Mouse (Mus musculus) stomach, embryonic 14.5 days (tissue): Measurements from ENCODE around the gene G0s2. TPM values are rescaled to one million over a fixed set of nuclear protein-coding genes. Genes with fewer than 3 reads are reported as not detected.
A peak's percentile ranks its signal among the peaks of the same experiment; 100 is the strongest.
"Not testable (repeated sequence)": the region's sequence is repeated elsewhere in the genome, so short reads cannot be mapped to it uniquely, and the experiment has no call there.

Experiments
- ATAC-seq: fragments of 200-750 bp; cut with Nextera tagmentation; 2 replicates; pipeline ENCODE4 v1.8.0; 2017; ENCODE audit warnings: low read depth, moderate TSS enrichment; ENCODE audit not compliant: insufficient number of reproducible peaks, insufficient read depth, low FRiP score
- H3K27ac ChIP-seq: fragments of 300-500 bp; sonication (generic); 2 replicates; pipeline ENCODE4 v1.5.1; 2014; ENCODE audit warnings: mild to moderate bottlenecking, low read length, moderate library complexity, mixed read lengths
- H3K27me3 ChIP-seq: fragments of 300-500 bp; sonication (generic); 2 replicates; pipeline ENCODE4 v1.6.1; 2014; ENCODE audit warnings: low read length, control low read depth, mixed read lengths; ENCODE audit not compliant: control insufficient read depth, insufficient read depth
- H3K36me3 ChIP-seq: fragments of 300-500 bp; sonication (generic); 2 replicates; pipeline ENCODE4 v1.6.1; 2014; ENCODE audit warnings: mild to moderate bottlenecking, control low read depth, low read length, moderate library complexity, mixed read lengths; ENCODE audit not compliant: control insufficient read depth, insufficient read depth
- H3K4me1 ChIP-seq: fragments of 300-500 bp; sonication (generic); 2 replicates; pipeline ENCODE4 v1.6.1; 2014; ENCODE audit warnings: low read length, control low read depth, mixed read lengths; ENCODE audit not compliant: control insufficient read depth, insufficient read depth
- H3K4me2 ChIP-seq: fragments of 300-500 bp; sonication (generic); replicated peaks from 2 replicates; pipeline ENCODE4 v1.6.1; 2014; ENCODE audit warnings: low read depth, low read length, control low read depth
- H3K4me3 ChIP-seq: fragments of 300-500 bp; sonication (generic); 2 replicates; pipeline ENCODE4 v1.5.1; 2014; ENCODE audit warnings: low read depth, low read length, control low read depth
- H3K9ac ChIP-seq: fragments of 300-500 bp; sonication (generic); replicated peaks from 2 replicates; pipeline ENCODE4 v1.6.1; 2014; ENCODE audit warnings: low read depth, mild to moderate bottlenecking, control low read depth, low read length, moderate library complexity, mixed read lengths
- H3K9me3 ChIP-seq: fragments of 300-500 bp; sonication (generic); 2 replicates; pipeline ENCODE4 v1.6.1; 2016; ENCODE audit warnings: low read depth, low read length, control low read depth; ENCODE audit not compliant: control insufficient read depth
- WGBS: fragments of 180-500 bp; shearing (Covaris S2); extraction: QIAGEN DNeasy Blood & Tissue Kit; methylation state at CpG from one replicate; pipeline ENCODE4 v1.1.7; 2014; 5-methylcytosine and 5-hydroxymethylcytosine counted together
- polyA plus RNA-seq: library from polyadenylated mRNA; unstranded; fragments of >200 nt; fragmentation: Nextera tagmentation; extraction: Ambion mirVana; gene quantifications from 2 replicates; pipeline ENCODE4 v1.2.1, GENCODE M21; 2014

Gene G0s2
- polyA plus RNA-seq, 1 experiment from 2014 or later: 26.5 TPM

- Histone ChIP-seq H3K9me3 (no peaks in the 10 kb centered on the region), H3K27ac (no peak overlapping the region), H3K4me1 (no peaks in the 10 kb centered on the region), H3K36me3 (no peaks in the 10 kb centered on the region), H3K4me2 (no peak overlapping the region), H3K9ac (no peak overlapping the region), H3K4me3 (no peak overlapping the region), H3K27me3 (no peaks in the 10 kb centered on the region)
- 81% methylated on average over 8 of the region's 8 CpGs for WGBS
- ATAC-seq: no peak
These were observed 9.8 kb downstream of the G0s2 start for GRCm38 (mm10) chr1:193263026-193263907.

- no peak for ATAC-seq
- 60% methylated on average over 7 of the region's 7 CpGs for WGBS
These were observed 11.0 kb downstream of the G0s2 start for GRCm38 (mm10) chr1:193261897-193262548.

GRCm38 (mm10) chr1:193259559-193259958, 13.5 kb downstream of the G0s2 start:
- Histone ChIP-seq H3K4me2 (no peak overlapping the region), H3K4me3 (no peak overlapping the region), H3K36me3 (no peaks in the 10 kb centered on the region), H3K9me3 (no peaks in the 10 kb centered on the region), H3K4me1 (0 out of 2 replicates have a peak, but pooled peaks cover 2% of the 10 kb centered on the region), H3K27ac (no peak overlapping the region), H3K27me3 (no peaks in the 10 kb centered on the region), H3K9ac (no peak overlapping the region)
- 72% methylated on average over 9 of the region's 9 CpGs for WGBS
- ATAC-seq: no peak

More at GRCm38 (mm10) chr1:193261897-193262548, 11.0 kb downstream of the G0s2 start:
- H3K36me3 ChIP-seq: no peaks in the 10 kb centered on the region
- H3K4me3 ChIP-seq: no peak overlapping the region
- no peak overlapping the region for H3K27ac ChIP-seq
- H3K27me3 ChIP-seq: no peaks in the 10 kb centered on the region
- H3K9me3 ChIP-seq: no peaks in the 10 kb centered on the region
- no peak overlapping the region for H3K9ac ChIP-seq
- no peak overlapping the region for H3K4me2 ChIP-seq
- H3K4me1 ChIP-seq: 0 out of 2 replicates have a peak, but pooled peaks cover under 1% of the 10 kb centered on the region

GRCm38 (mm10) chr1:193256621-193257098, 16.4 kb downstream of the G0s2 start:
- no peaks in the 10 kb centered on the region for H3K36me3 ChIP-seq
- 0 out of 2 replicates have a peak, but pooled peaks cover 2% of the 10 kb centered on the region for H3K4me1 ChIP-seq
- ATAC-seq: no peak
- 0 out of 2 replicates have a peak overlapping the region, but pooled peaks have one; percentile 7 for H3K27ac ChIP-seq
- no peaks in the 10 kb centered on the region for H3K27me3 ChIP-seq
- no peak overlapping the region for H3K4me3 ChIP-seq
- 42% methylated on average over 5 of the region's 5 CpGs for WGBS
- no peaks in the 10 kb centered on the region for H3K9me3 ChIP-seq
- no peak overlapping the region for H3K4me2 ChIP-seq
- no peak overlapping the region for H3K9ac ChIP-seq

DNA sequence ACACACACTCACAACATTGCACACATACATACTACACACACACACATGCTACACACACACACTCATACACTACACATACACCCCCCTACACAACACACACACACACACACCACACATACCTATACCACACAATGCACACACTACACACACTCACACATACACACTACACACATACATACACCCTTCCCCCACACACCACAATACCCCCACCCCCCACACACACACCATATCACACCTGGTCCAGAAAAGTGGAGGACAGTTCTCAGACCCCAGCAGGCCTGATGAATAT, 16.8 kb downstream of the G0s2 start:
- no peak overlapping the region for H3K4me3 ChIP-seq
- no peak overlapping the region for H3K4me2 ChIP-seq
- H3K27ac ChIP-seq: 0 out of 2 replicates have a peak overlapping the region, but pooled peaks have one; percentile 7
- H3K9ac ChIP-seq: no peak overlapping the region
- H3K27me3 ChIP-seq: no peaks in the 10 kb centered on the region
- ATAC-seq: no peak
- no peaks in the 10 kb centered on the region for H3K36me3 ChIP-seq
- H3K9me3 ChIP-seq: no peaks in the 10 kb centered on the region
- H3K4me1 ChIP-seq: 0 out of 2 replicates have a peak, but pooled peaks cover 2% of the 10 kb centered on the region

DNA sequence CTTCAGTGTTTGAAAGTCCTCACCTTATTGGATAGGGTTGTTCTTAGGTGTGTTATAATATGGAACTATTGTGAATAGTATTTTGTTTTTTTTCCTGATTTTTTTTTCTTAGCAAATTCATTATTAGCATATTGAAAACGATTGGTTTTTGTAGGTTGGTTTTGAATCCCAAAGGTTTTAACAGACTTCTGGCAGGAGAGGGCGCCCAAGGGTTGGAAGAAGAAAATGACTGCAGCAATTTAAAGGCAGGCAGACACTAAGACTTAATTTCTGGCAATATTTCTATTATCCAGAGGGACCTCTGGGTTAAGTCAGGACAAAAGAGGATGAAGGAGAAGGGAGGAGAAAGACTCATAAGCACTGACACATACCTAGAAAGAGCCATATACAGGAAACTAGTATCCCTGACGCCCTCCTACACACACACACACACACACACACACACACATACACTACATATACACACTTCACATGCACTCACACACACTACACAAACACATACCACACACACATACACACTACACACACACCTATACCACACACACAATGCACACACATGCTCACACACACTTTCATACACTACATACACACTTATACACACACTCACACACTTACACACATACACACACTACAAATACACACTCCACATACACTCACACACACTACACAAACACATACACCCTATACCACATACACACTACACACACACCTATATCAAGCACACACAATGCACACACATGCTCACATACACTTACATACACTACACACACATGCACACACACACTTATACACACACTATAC, 17.3 kb downstream of the G0s2 start:
- ATAC-seq: no peak
- WGBS: 20% methylated on average over 3 of the region's 3 CpGs

DNA sequence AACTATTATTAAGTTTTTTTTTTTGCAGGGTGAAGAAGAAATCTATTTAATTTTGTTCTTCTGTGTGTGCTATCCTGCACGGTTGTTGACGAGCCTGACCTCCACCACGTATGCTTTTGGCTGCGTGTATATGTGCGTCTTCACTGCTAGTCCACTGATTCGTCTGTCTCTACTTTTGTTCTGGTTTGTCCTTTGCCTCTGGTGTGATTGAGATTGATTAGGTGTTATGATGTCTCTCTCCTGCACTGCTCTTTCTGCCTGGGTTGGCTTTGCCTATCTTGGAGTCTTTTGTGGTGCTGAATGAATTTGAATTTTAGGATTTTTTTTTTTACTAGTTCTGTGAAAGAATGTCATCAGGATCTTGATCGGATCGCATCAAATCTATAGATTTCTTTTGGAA, 18.0 kb downstream of the G0s2 start:
- ATAC-seq: no peak
- Histone ChIP-seq H3K4me3 (no peak overlapping the region), H3K4me2 (no peak overlapping the region), H3K4me1 (0 out of 2 replicates have a peak, but pooled peaks cover 2% of the 10 kb centered on the region), H3K36me3 (no peaks in the 10 kb centered on the region), H3K27me3 (no peaks in the 10 kb centered on the region), H3K27ac (no peak overlapping the region), H3K9me3 (no peaks in the 10 kb centered on the region), H3K9ac (no peak overlapping the region)
- 53% methylated on average over 8 of the region's 8 CpGs for WGBS

More for the DNA sequence above, 17.3 kb downstream of the G0s2 start:
- Histone ChIP-seq H3K36me3 (no peaks in the 10 kb centered on the region), H3K9me3 (no peaks in the 10 kb centered on the region), H3K4me2 (no peak overlapping the region), H3K27ac (no peak overlapping the region), H3K27me3 (no peaks in the 10 kb centered on the region), H3K9ac (no peak overlapping the region), H3K4me3 (no peak overlapping the region), H3K4me1 (0 out of 2 replicates have a peak, but pooled peaks cover 2% of the 10 kb centered on the region)

GRCm38 (mm10) chr1:193253895-193254294, 19.1 kb downstream of the G0s2 start:
- not testable (repeated sequence) for H3K4me2 ChIP-seq, ATAC-seq, H3K9ac ChIP-seq, H3K27me3 ChIP-seq, H3K4me3 ChIP-seq, H3K9me3 ChIP-seq, H3K4me1 ChIP-seq, H3K27ac ChIP-seq, H3K36me3 ChIP-seq
- WGBS: 65% methylated on average over 3 of the region's 3 CpGs
